Comparison of ENCODE assay signal across 9 mouse cellular contexts in genomic region chr9:102836279-102836678, GRCm38 (mm10). TPM values are rescaled to one million over a fixed set of nuclear protein-coding genes. Genes with fewer than 3 reads are reported as not detected.
DNase-seq lines count a peak whose midpoint lies in the region; ATAC-seq and TF ChIP-seq lines count a peak whose summit lies in the region.
"Had no signal": no experiment of that assay in that cellular context is flagged by ENCODE, and none has a peak within 500 bp of the region (broad histone marks: within the 10 kb centered on the region; RNA-seq: fewer than 3 reads in every experiment).

No protein-coding gene starts in this region.

- TF ChIP-seq CTCF in ES-Bruce4 (IDR thresholded peaks at IDR 0.05; ENCODE audit: low read depth, low read length): no peak
- no peak for TF ChIP-seq CTCF in liver, embryonic 14.5 days (IDR thresholded peaks at IDR 0.05; ENCODE audit: low read depth)

- H3K9me3 ChIP-seq in heart, embryonic 11.5 days (replicated peaks; ENCODE audit: control insufficient read depth, low read length): no peaks in the 10 kb centered on the region
- no peaks in the 10 kb centered on the region for H3K9me3 ChIP-seq in ES-Bruce4 (replicated peaks; ENCODE audit: control insufficient read depth, insufficient read depth, low read length, poor library complexity, severe bottlenecking)
- H3K9me3 ChIP-seq in forebrain, embryonic 16.5 days (ENCODE audit: control insufficient read depth, low read length): no peaks in the 10 kb centered on the region
- no peaks in the 10 kb centered on the region for H3K9me3 ChIP-seq in liver, embryonic 14.5 days (ENCODE audit: control insufficient read depth, low read length)

- intact Hi-C loops in heart, postnatal 14 days (cut with DNase I): no loop called here

- H3K4me3 ChIP-seq in heart, embryonic 11.5 days (ENCODE audit: low read depth, low read length): peak overlapping the region; percentile 72
- no peak overlapping the region for H3K4me3 ChIP-seq in ES-Bruce4 (ENCODE audit: low read depth, low read length)
- H3K4me3 ChIP-seq in forebrain, embryonic 16.5 days (replicated peaks; ENCODE audit: low read length): peak overlapping the region; percentile 83
- peak overlapping the region; percentile 17 to 87; a peak in 3 of 4 replicates for H3K4me3 ChIP-seq in liver, embryonic 14.5 days (ENCODE audit: insufficient read depth in 1 of 2, low read depth in 2 of 2, low read length in 2 of 2)

- H3K4me2 ChIP-seq in heart, embryonic 11.5 days: peak overlapping the region; percentile 68
- H3K4me2 ChIP-seq in forebrain, embryonic 16.5 days (ENCODE audit: low read length): peak overlapping the region; percentile 70
- peak overlapping the region; percentile 87 for H3K4me2 ChIP-seq in liver, embryonic 14.5 days (ENCODE audit: low read depth)

- no peak for DNase-seq in heart, postnatal 14 days
- no peak for DNase-seq in liver, embryonic 14.5 days (ENCODE audit: low read depth in 3 of 3, low spot score in 3 of 3)
- DNase-seq in cerebellum, postnatal 25 days: no peak
- DNase-seq in frontal cortex, postnatal 10 days (ENCODE audit: low spot score in 2 of 2): no peak
- DNase-seq: adrenal gland, postnatal 10 days had no signal

- H3K27ac ChIP-seq in heart, embryonic 11.5 days (ENCODE audit: low read depth, low read length): no peak overlapping the region
- H3K27ac ChIP-seq in ES-Bruce4 (ENCODE audit: insufficient read depth, low read length): no peak overlapping the region
- H3K27ac ChIP-seq in forebrain, embryonic 16.5 days (ENCODE audit: low read length): no peak overlapping the region
- H3K27ac ChIP-seq in liver, embryonic 14.5 days: no peak overlapping the region

- WGBS in heart, embryonic 11.5 days (ENCODE audit: insufficient replicate concordance): 56% methylated on average over 9 of the region's 9 CpGs
- WGBS in forebrain, embryonic 16.5 days: 33% methylated on average over 9 of the region's 9 CpGs
- 48% methylated on average over 9 of the region's 9 CpGs for WGBS in liver, embryonic 14.5 days (ENCODE audit: insufficient replicate concordance)

- no peak for ATAC-seq in heart, embryonic 11.5 days (replicated peaks; ENCODE audit: insufficient number of reproducible peaks, low FRiP score, low TSS enrichment)
- ATAC-seq in forebrain, embryonic 16.5 days: no peak
- no peak for ATAC-seq in liver, embryonic 14.5 days (ENCODE audit: insufficient read depth)
- no peak for ATAC-seq in megakaryocyte-erythroid progenitor cell, adult 5-6 weeks (replicated peaks; ENCODE audit: low FRiP score, low TSS enrichment, poor library complexity, severe bottlenecking)

- H3K9ac ChIP-seq in heart, embryonic 11.5 days (ENCODE audit: low read depth, low read length): peak overlapping the region; percentile 90; the same call in 1 of the 2 replicates
- peak overlapping the region; percentile 94 for H3K9ac ChIP-seq in ES-Bruce4 (ENCODE audit: low read depth, poor library complexity, severe bottlenecking)
- no peak overlapping the region for H3K9ac ChIP-seq in forebrain, embryonic 16.5 days (replicated peaks; ENCODE audit: low read depth, low read length)
- peak overlapping the region; percentile 18 for H3K9ac ChIP-seq in liver, embryonic 14.5 days (replicated peaks)

- no peak for TF ChIP-seq POLR2A in ES-Bruce4 (IDR thresholded peaks at IDR 0.05; ENCODE audit: insufficient read depth, low read length)

- H3K27me3 ChIP-seq in heart, embryonic 11.5 days (ENCODE audit: control insufficient read depth, insufficient read depth, low read length): no peaks in the 10 kb centered on the region
- no peaks in the 10 kb centered on the region for H3K27me3 ChIP-seq in ES-Bruce4 (ENCODE audit: control insufficient read depth, insufficient read depth, low read length, poor library complexity, severe bottlenecking)
- no peaks in the 10 kb centered on the region for H3K27me3 ChIP-seq in forebrain, embryonic 16.5 days (replicated peaks; ENCODE audit: control insufficient read depth, insufficient read depth, low read length)
- H3K27me3 ChIP-seq in liver, embryonic 14.5 days (ENCODE audit: control insufficient read depth, insufficient read depth, low read length): no peaks in the 10 kb centered on the region; the same call in 1 of the 2 replicates

- no peaks in the 10 kb centered on the region for H3K36me3 ChIP-seq in heart, embryonic 11.5 days (ENCODE audit: control insufficient read depth, insufficient read depth, low read length)
- H3K36me3 ChIP-seq in ES-Bruce4 (ENCODE audit: control insufficient read depth, insufficient read depth, low read length, poor library complexity, severe bottlenecking): no peaks in the 10 kb centered on the region
- no peaks in the 10 kb centered on the region for H3K36me3 ChIP-seq in forebrain, embryonic 16.5 days (ENCODE audit: control insufficient read depth, insufficient read depth)
- no peaks in the 10 kb centered on the region for H3K36me3 ChIP-seq in liver, embryonic 14.5 days (replicated peaks; ENCODE audit: control insufficient read depth, insufficient read depth, low read depth)

- TF ChIP-seq EP300 in ES-Bruce4 (IDR thresholded peaks at IDR 0.05; ENCODE audit: insufficient read depth, low read depth, low read length): no peak
- no peak for TF ChIP-seq EP300 in liver, embryonic 14.5 days (IDR thresholded peaks at IDR 0.05; ENCODE audit: low read depth)

- peaks cover 32% of the 10 kb centered on the region for H3K4me1 ChIP-seq in heart, embryonic 11.5 days (ENCODE audit: control insufficient read depth, insufficient read depth, low read length)
- H3K4me1 ChIP-seq in ES-Bruce4 (ENCODE audit: control insufficient read depth, insufficient read depth, low read length): peaks cover 4% of the 10 kb centered on the region
- peaks cover 40% of the 10 kb centered on the region for H3K4me1 ChIP-seq in forebrain, embryonic 16.5 days (replicated peaks; ENCODE audit: control insufficient read depth, insufficient read depth, low read length)
- peaks cover 8 to 31% of the 10 kb centered on the region in 2 experiments for H3K4me1 ChIP-seq in liver, embryonic 14.5 days (replicated peaks; ENCODE audit: control insufficient read depth in 2 of 2, insufficient read depth in 2 of 2, low read length in 1 of 2)

RNA-seq across cellular contexts. Expression of gene Ryk, which starts 1.6 kb away (rescaled TPM):
- polyA plus RNA-seq in heart, embryonic 11.5 days (2014; fragmentation: Nextera tagmentation; extraction: Ambion mirVana): 17.4 and 20.4 TPM in 2 replicates
- 10 to 100 TPM; 40.2 to 42.6 TPM for total RNA-seq in heart, postnatal 14 days (2021)
- 81.3 and 85.3 TPM in 2 replicates for polyA plus RNA-seq in ES-Bruce4 (2011; ENCODE audit: insufficient read depth, insufficient read length, low read depth, missing spikeins)
- 14.1 TPM in 2 replicates for polyA plus RNA-seq in forebrain, embryonic 16.5 days (2015; fragmentation: Nextera tagmentation; extraction: Ambion mirVana)
- 8.0 and 10.8 TPM in 2 replicates for polyA plus RNA-seq in liver, embryonic 14.5 days (2012; rRNA removed)
- polyA plus RNA-seq in liver, embryonic 14.5 days (2014; fragmentation: Nextera tagmentation; extraction: Ambion mirVana): 4.9 and 6.0 TPM in 2 replicates
- 17.0 and 17.5 TPM in 2 replicates for total RNA-seq in megakaryocyte-erythroid progenitor cell, adult 5-6 weeks (2014; fragmentation: Nextera tagmentation)
- 13.8 and 23.8 TPM in 2 replicates for total RNA-seq in megakaryocyte-erythroid progenitor cell, adult 5-6 weeks (2017)
